Mouse (Mus musculus) bone marrow, adult 2 months (tissue): Measurements from ENCODE around the gene Gm49721.
"Not testable (repeated sequence)": the region's sequence is repeated elsewhere in the genome, so short reads cannot be mapped to it uniquely, and the experiment has no call there.

Source experiments
- CTCF ChIP-seq: fragments of 200-500 bp; IDR thresholded peaks from 2 replicates; pipeline ENCODE4 v1.5.1; 2011; ENCODE audit warnings: low read length, control low read depth; ENCODE audit not compliant: control insufficient read depth, insufficient read depth
- POLR2A ChIP-seq: fragments of 200-500 bp; IDR thresholded peaks from 2 replicates; pipeline ENCODE4 v1.6.1; 2011; ENCODE audit warnings: low read depth, mild to moderate bottlenecking, control low read depth, low read length, borderline replicate concordance; ENCODE audit not compliant: control insufficient read depth

DNA sequence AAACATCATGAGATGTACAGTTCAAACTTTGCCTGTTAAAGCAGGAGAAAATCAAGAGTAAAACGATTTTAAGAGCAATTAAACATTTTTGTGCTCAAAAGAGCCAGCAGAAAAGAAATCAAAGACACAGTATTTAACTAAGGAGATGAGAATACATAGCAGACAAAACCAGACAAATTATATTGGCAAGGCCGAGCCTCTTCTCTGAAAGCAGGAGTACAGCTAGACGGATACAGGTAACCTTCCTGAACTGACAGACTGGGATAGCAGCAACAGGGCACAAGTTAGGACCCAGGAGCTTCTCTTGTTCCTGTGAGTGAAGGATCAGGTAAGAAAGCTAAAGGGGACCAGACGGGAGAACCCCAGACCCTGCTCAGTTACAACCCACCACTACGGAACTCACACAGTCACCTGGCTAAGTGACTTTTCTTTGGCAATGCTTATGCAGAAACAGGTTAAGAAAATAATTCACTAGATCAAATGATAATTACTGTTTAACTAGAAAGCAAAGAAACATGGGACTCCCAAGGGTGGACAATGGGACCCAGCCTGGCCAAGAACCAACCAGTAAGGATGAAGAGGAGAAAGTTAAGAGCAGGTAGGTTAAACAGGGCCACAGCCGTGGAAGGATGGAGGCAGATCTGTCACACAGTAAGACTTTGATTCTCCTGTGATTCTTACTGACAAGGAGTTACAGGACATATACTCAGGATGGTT is 19.0 kb upstream of the Gm49721 start:
- not testable (repeated sequence) for TF ChIP-seq CTCF, POLR2A
